Mouse (Mus musculus) inflammation-experienced regulatory T-cells (primary cell): ENCODE measurements around the gene Ccdc9b. TPM values are rescaled to one million over a fixed set of nuclear protein-coding genes. Genes with fewer than 3 reads are reported as not detected.

Source experiments
- polyA plus RNA-seq, 2 experiments: library from polyadenylated mRNA; unstranded; fragments of 100-300 nt; shearing (Covaris generic); gene quantifications; one replicate each; pipeline ENCODE4 v1.2.1; 2017

Ccdc9b gene
- polyA plus RNA-seq, result under 1 TPM in 1 of 2 experiments, not detected in 1; 0.07 TPM

GRCm38 (mm10) chr2:118761906-118762783, at the start of gene Ccdc9b:
Gene Ccdc9b, minus strand, starts transcription at chr2:118762661.

GRCm38 (mm10) chr2:118779504-118780480, 17.3 kb upstream of the Ccdc9b start, which contains the start of gene Disp2:
Gene Disp2, plus strand, starts transcription at chr2:118779719.

GRCm38 (mm10) chr2:118772158-118772874, 9.9 kb upstream of the Ccdc9b start, which contains the start of gene Phgr1:
Gene Phgr1, plus strand, starts transcription at chr2:118772769.

GRCm38 (mm10) chr2:118745232-118745884, 17.1 kb downstream of the Ccdc9b start, which contains the start of gene Inafm2:
Gene Inafm2, plus strand, starts transcription at chr2:118745758.

GRCm38 (mm10) chr2:118728337-118728736, 34.1 kb downstream of the Ccdc9b start, which contains the start of gene Plcb2:
Gene Plcb2, minus strand, starts transcription at chr2:118728438.

Other genes with a start within 250 kb of the Ccdc9b start
- gene Bmf, start 213.0 kb downstream of the Ccdc9b start, polyA plus RNA-seq, result 1 to 10 TPM; 2.3 to 4.3 TPM
- gene Bub1b, start 164.4 kb downstream of the Ccdc9b start, polyA plus RNA-seq, result 1 to 10 TPM; 1.6 to 2.4 TPM
- gene Pak6, start 99.4 kb downstream of the Ccdc9b start, polyA plus RNA-seq, result 1 to 10 TPM in 1 of 2 experiments, under 1 TPM in 1; 0.98 to 4.6 TPM
- gene Ankrd63, start 58.7 kb downstream of the Ccdc9b start, polyA plus RNA-seq, result not detected
- 10 to 100 TPM; 43.8 to 46.0 TPM for gene Plcb2, start 34.2 kb downstream of the Ccdc9b start, polyA plus RNA-seq
- 10 to 100 TPM; 11.0 to 14.9 TPM for gene Inafm2, start 16.9 kb downstream of the Ccdc9b start, polyA plus RNA-seq
- not detected for gene Phgr1, start 10.1 kb upstream of the Ccdc9b start, polyA plus RNA-seq
- 1 to 10 TPM in 1 of 2 experiments, under 1 TPM in 1; 0.18 to 4.6 TPM for gene Disp2, start 17.1 kb upstream of the Ccdc9b start, polyA plus RNA-seq
- 10 to 100 TPM in 1 of 2 experiments, 1 to 10 TPM in 1; 9.2 to 14.6 TPM for gene Knstrn, start 51.3 kb upstream of the Ccdc9b start, polyA plus RNA-seq
- gene Ivd, start 99.3 kb upstream of the Ccdc9b start, polyA plus RNA-seq, result 10 to 100 TPM; 60.4 to 62.3 TPM
- 10 to 100 TPM; 18.1 to 22.5 TPM for gene Bahd1, start 137.7 kb upstream of the Ccdc9b start, polyA plus RNA-seq
- gene Chst14, start 163.8 kb upstream of the Ccdc9b start, polyA plus RNA-seq, result 1 to 10 TPM; 4.5 to 7.9 TPM